Mouse (Mus musculus) embryonic fibroblast, embryonic 13.5 days (primary cell): Measurements from ENCODE around the gene Rtl1.

Experiments
- CTCF ChIP-seq: IDR thresholded peaks from 2 replicates; pipeline ENCODE4 v1.5.1; 2011; ENCODE audit warnings: mild to moderate bottlenecking, control low read depth, low read length, moderate library complexity, borderline replicate concordance; ENCODE audit not compliant: insufficient read depth
- POLR2A ChIP-seq: IDR thresholded peaks from 2 replicates; pipeline ENCODE4 v1.6.1; 2011; ENCODE audit warnings: low read depth, mild to moderate bottlenecking, control low read depth, low read length, moderate library complexity

DNA sequence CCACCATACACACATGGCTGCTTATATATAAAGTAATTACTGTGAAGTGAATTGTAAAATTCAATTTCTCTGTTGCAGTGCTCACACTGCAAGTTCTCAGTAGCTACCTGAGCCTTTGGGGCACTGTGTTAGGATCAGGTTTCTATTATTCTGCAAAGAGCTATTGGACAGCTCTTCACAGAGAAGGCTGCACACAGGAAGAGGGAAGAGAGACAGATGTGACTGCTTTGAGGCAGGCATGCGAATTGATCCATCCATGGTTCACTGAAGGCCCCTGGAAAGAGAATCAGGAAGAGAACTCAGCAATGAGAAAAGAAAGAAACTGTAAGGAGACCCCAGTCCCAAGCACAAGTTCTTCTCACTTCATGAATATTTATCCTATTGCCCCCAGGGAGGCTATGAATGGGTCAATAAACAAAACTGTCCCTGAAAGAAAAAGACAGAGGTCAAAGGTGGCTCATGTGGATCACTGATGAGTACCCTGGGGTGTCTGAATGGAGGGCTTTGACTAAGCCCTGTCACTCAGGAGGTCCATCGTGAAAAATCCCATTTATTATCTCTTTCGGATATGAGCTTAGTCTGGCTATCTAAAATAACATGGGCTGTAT lies 40.5 kb upstream of the Rtl1 start:
- no peak for TF ChIP-seq CTCF
- TF ChIP-seq POLR2A, result no peak
